Mouse (Mus musculus): ENCODE results near the gene Kcnh7. TPM values are rescaled to one million over a fixed set of nuclear protein-coding genes. Genes with fewer than 3 reads are reported as not detected.

The Kcnh7 gene
- total RNA-seq, 1 experiment from 2014 or later: not detected

DNA sequence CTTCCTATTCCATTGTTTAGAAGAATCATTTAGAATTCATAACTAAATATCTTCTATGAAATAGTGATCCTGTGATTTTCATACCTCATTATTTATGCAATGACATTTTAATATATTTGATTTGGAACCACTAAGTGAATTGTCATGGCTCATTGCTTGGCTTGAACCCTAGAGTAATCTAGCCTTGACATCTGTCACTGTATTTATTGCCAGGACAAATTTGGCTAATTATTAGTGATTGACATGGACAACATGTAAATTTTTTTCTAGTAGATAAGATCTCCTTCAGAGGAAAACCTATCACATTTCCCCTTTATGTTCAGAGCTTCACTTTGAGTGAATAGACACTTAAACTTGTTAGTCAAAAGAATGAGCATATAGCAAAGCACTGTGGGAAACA lies 195.5 kb downstream of the Kcnh7 start:
- no peak for ATAC-seq (replicated peaks; ENCODE audit: low read depth, poor library complexity, severe bottlenecking)

DNA sequence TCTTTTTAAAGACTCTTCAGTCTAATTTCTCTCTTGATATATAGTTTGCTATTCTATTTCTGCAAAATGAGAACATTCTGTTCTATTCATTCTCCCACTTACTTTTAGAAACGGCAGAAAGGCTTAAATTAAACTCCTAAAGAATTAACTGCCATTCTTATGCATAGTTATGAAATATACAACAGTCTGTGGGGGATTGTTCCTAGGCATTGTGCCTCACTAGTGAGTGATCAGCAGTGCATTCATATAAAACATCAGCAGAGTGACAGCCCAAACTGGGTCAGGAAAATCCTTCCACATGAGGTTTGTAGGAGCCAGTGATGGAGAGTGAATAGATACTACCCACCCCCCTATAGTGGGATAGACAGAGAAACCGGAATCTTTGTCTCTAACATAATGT lies 200.2 kb downstream of the Kcnh7 start:
- no peak for ATAC-seq (replicated peaks; ENCODE audit: low read depth, poor library complexity, severe bottlenecking)

DNA sequence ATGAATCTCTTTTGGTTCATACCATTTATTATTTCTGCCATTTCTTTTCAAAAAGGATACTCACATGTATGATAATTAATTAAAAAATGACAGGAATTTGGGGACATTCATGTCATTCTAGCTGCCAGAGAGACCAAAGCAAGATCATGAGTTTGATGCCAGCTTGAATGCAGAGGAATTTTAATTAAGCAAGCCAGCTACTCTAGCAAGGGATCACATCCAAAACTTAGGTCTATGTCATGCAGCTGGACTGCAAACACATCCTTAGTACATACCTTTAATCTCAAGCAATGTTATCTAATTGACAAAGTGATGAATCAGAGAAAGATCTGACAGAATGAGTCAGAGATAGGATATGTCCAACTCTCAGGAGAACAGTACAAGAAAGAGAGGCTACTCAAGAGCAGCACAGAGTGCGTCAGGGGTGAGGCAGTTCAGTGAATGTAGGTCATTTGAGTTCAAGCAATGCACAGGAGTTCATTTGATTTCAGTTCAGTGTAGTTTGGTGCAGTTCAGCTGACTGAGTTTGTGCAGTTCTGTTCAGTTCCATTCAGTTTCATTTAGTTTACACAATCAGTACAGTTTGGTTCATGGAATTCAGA lies 248.7 kb downstream of the Kcnh7 start:
- no peak for ATAC-seq (replicated peaks; ENCODE audit: low read depth, poor library complexity, severe bottlenecking)

DNA sequence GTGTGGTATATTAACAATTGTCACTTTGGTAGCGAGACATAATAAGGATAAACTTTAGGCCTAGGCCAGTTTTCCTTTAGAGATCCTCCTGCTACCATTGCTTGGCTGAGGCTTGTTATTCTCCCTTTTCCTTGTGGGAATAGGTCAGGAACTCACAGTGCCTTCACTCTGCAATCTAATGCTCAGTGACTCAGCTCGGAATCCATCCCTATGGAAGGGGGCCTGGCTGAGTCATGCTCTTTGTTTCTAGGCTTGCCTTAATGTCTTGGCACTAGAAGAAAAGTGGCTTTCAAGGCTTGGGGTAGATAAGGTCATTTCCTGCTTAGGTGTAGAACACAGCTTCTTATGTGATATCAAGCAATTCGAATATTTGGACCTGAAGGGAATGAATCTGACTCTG lies 255.6 kb downstream of the Kcnh7 start:
- ATAC-seq (replicated peaks; ENCODE audit: low read depth, poor library complexity, severe bottlenecking): no peak

DNA sequence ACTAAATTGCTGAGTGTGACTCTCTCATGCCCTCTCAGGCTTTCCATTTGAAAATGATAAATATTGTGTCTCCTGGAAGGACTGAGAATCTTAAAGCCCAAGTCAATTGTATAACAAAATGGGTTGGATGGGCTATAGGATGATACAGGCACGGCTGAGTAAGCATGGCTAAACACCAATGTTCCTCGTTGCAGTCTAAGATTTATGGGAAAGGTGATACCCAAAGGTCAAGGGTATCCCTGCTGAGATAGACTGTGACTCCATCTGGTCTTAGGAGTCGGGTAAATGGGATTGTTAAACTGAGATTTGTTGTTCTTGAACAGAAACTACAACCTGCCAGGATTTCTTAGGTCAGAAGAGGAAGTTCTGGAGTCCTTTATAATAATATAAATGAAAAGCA lies 256.0 kb downstream of the Kcnh7 start:
- no peak for ATAC-seq (replicated peaks; ENCODE audit: low read depth, poor library complexity, severe bottlenecking)

DNA sequence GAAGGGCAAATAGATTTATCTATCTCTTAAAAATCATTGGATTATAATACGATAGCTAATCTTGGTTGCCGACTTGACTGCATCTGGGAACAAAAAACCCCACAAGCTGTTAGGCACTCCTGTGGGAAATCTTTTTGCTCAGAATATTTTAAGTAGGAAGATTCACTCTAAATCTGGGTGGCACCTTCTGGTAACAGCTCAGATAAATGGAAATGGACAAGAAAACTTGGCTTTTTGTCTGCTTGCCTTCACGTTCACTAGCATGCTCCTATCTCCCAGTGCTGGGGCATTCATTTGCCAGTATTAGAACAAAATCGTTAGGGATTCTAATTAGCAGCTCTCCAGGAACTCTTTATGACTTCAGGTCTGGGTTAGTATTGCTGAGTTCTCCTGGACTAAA lies 260.3 kb downstream of the Kcnh7 start:
- no peak for ATAC-seq (replicated peaks; ENCODE audit: low read depth, poor library complexity, severe bottlenecking)

DNA sequence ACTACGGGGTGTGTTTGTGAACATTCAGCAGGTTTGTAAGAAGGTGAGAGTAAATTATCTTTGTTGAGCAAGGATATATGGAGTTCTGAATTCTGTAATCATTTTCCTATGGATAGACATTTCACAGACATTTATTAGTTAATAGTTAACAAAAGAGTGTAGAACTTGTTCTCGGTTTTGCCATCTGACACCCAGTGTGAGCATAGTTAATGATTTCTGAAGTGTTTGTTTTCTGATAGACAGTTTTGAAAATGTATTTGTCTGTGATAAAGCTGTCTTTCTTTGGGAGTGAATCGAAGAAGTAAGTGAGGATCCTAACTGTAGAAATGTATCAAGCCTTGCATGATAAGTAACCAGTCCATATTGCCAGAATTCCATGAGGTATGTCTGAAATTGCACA lies 276.4 kb downstream of the Kcnh7 start:
- ATAC-seq (replicated peaks; ENCODE audit: low read depth, poor library complexity, severe bottlenecking): no peak

DNA sequence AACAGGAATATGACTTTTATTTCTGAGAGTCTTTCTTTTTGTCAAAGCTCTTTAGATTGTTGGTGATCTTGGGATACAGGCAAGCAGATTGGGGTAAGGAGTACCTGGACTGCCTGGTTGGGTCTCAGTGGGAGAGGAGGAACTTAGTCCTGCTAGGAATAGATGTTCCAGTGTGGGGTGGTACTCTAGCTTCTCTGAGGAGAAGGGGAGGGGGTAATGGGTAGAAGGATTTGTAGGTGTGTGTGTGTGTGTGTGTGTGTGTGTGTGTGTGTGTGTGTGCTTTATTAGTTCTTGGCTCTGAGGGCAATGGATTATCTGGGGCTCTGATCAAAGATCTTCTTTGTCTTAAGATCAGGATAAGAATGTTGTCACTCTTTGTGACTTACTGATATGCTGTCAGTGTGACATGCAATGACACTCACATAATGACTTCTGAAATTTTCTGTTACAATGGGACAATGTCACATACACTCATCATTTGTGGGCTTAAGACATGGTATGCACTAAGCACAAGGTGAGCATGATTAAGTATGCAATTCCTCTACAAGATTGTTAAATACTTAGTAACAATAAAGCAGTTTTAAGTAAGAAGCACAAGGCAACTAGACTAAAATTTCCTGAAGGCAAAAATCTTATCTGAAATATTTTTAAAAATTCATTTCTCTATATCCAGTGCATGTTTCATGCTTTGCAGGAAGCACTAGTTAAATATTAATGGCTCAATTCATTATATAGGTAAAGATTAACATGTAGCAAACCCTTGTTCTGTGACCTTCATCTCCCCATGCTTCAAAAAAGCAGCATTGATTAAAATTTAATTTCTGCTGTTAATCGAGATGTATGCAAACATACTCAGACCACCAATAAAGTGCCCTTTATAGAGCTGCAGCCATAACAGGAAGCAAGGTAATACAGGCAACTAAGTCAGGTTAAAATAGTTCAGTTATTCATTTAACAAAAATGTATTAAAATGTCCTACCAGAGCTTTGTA lies 281.4 kb downstream of the Kcnh7 start:
- no peak for ATAC-seq (replicated peaks; ENCODE audit: low read depth, poor library complexity, severe bottlenecking)

DNA sequence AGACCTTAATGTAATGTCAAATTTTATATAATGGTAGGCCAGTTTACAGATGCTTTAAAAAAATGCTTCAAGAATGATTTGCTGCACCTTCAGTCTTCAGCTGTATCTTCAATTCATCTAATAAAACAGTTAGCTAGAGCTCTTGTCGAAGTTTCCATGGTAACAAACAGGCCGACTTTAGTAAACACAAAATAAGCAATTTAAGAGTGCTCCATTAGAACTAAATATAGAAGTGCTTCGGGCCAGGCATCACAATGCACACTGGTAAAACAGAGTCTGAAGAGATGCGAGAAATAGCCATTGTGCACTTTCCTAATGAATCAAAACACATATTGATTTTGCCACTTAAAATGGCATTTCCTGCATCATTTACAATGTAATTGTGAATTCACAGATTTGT lies 305.3 kb downstream of the Kcnh7 start:
- ATAC-seq (replicated peaks; ENCODE audit: low read depth, poor library complexity, severe bottlenecking): no peak

DNA sequence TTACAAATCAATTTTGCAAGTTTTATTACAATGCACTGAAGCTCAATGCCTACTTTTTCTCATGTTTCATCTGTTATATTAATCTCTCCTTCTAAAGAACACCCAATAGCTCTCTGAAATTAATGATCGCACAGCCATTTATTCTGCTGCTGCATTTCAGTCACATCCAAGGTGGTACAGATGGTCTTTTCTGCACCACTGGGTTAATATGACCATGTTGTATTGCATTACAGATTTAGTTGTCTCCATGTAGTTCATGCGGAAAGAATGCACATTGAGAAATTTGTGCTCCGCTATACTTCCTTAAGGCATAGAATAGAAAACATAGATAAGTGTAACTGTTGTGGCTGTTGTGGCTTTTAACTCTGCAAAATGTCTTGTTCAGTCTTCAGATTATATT lies 328.7 kb downstream of the Kcnh7 start:
- no peak for ATAC-seq (replicated peaks; ENCODE audit: low read depth, poor library complexity, severe bottlenecking)

DNA sequence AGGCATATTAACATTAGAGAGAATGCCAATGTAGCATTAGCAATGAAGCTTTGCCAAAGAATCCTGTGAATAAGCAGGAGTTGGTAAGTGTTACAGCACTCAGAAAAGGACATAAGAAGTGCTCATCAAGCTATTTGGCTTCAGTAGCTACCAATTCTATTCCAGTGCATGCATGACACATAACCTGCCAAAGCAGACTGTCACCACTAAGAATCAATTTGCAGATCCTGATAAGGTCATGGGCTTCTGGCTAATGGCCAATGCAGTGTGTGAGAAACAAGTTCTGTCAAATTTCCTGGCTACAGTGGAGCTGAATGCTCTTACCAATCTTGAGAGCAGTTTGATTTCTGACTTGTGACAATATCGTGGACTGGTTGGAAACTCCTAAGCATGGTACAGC lies 341.5 kb downstream of the Kcnh7 start:
- no peak for ATAC-seq (replicated peaks; ENCODE audit: low read depth, poor library complexity, severe bottlenecking)

DNA sequence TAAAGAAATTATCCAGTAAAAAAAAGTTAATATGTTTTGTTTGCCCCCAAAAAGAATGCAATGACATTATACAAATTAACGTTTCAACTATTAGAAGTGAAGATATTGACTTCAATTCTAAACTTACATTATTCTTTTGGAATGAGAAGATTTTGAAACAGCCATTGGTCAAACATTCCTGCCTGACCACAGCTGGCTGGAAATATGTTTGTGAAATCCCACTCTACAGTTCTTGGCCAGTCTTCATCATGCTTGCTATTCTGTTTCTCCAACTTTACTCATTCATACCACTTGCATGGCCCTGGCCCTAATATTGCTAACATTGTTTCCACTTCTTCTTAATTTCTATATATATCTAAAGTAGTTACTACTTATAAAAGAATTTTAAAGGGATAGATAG lies 349.8 kb downstream of the Kcnh7 start:
- ATAC-seq (replicated peaks; ENCODE audit: low read depth, poor library complexity, severe bottlenecking): no peak

DNA sequence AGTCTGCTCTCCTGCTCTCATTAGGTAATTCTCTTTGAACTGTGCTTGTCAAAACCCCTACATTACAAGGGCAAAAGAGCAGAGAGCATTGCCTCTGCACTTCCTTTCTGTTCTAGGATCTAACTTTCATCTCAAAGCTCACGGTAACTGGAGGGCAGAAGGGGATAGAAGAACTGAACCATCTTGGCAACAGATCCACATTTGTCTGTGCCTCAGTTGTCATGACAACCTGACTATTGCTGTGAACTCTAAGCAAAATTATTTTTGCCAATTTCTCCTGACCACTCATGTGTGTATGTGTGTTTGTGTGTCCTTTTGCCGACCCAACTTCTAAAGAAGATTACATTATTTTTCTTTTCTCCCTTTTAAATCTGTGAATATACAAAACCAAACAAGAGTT lies 364.9 kb downstream of the Kcnh7 start:
- no peak for ATAC-seq (replicated peaks; ENCODE audit: low read depth, poor library complexity, severe bottlenecking)

DNA sequence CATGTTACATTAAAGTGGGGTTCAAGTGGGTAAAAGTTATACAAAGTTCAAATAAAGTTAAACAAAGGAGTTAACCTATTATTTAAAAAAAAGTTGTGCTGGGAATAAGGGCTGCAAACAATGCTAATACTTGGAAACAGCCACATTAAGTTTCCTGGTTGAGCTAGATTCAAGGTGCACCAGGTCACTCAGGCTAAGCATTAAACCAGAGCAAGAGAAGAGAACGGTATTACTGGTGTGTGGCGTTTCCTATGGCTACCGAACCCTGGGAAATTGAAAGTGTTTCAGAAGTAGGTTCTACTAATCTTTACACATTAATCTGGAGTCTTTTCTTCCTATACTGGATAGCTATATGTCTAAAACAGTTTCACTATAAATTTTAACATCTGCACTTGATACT lies 368.1 kb downstream of the Kcnh7 start:
- no peak for ATAC-seq (replicated peaks; ENCODE audit: low read depth, poor library complexity, severe bottlenecking)

DNA sequence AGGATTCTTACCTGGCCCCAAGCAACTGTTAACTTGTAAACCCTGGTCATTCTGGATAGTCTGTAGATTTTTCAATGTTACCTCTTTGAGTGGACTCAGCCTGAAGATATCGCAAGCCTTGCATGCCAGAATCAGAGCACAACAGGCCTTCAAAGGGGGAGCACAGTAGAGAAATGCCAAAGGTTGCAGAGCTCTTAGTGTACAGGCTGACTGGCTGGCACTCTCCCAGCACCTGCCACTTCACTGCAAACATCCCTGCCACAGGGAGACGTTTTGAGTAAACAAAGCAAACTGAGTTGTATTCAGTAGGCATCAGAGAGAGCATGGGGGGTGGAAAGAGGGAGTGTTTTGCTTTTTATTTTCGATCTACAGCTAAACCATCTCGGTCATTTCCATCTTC lies 375.3 kb downstream of the Kcnh7 start:
- ATAC-seq (replicated peaks; ENCODE audit: low read depth, poor library complexity, severe bottlenecking): no peak

DNA sequence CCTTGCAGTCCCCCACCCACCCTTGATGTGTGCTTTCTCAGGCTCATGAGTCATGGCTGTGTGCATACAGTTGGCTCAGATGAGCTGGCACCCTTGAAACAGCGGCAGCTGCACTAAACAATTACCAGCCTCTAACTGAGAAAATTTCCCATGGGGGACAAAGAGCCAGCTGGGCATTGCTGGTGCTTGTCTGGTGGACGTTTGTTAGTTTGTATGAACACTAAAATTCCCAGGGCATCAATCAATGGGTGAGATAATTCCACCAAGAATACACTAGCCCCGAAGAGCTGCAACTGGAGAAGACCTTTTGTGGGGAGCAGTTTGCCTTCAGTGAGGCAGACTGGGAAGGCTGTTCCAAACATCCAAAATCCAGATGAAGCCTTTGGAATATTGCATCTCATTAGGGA lies 376.6 kb downstream of the Kcnh7 start:
- no peak for ATAC-seq (replicated peaks; ENCODE audit: low read depth, poor library complexity, severe bottlenecking)

DNA sequence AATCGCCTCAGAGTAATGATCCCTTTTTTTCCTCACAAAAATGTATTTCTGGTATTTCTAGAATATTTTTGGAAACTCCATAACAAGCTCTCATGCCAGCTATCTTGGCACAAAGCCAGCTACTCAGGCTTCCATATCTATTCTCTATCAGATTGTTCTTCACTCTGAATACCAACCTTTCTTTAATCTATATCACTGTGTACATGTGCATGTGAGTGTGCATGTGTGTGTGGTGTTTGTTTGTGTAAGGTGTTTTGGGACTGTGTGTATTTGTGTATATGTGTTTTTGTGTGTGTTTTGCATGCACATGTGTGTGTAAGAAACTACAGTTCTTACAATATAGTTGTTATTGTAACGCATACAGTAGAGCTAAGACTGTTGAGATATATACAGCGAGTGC lies 377.2 kb downstream of the Kcnh7 start:
- ATAC-seq (replicated peaks; ENCODE audit: low read depth, poor library complexity, severe bottlenecking): no peak

DNA sequence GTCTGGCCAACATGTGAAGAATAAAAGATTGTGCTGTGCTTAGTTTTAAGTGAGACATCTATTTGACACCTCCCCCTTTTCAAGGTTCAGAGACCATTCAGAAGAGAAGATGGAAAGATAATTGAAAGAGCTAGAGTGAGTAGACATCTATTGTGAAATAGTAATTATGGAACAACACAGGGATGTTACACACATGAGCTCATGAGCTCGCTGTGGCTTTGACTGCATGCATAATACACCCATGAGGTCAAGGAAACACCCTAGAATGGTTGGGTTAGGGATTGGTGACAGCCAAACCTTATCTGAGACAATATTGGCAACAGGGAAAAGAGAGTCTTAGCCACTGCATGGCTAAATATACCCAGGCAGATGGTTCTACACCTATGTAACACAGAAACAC lies 380.1 kb downstream of the Kcnh7 start:
- no peak for ATAC-seq (replicated peaks; ENCODE audit: low read depth, poor library complexity, severe bottlenecking)

DNA sequence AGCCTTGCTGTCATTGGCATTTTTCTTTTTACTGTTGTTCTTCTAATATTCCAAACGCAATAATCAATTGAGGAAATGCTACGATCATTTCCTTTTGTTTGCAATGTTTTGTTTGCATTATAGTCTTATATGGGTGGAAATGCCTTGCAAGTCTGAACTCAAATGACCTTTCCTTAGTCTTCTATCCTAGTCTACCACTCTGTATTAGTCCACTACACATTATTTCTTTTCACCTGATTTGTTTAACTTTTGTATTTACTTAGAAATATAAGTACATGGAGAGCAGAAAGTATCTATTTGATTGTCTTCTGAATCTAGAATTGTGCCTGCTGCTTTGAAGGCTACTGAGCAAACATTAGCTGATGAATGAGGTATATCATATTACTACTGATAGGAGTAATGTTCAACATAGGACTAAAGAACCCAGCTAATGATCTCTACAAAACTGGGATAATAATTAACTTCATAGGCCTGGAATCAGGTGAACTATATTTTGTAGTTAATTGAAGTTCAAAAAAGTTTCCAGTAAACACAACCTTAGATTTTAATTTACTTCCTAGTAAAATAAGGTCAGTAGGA lies 399.5 kb downstream of the Kcnh7 start:
- ATAC-seq (replicated peaks; ENCODE audit: low read depth, poor library complexity, severe bottlenecking): no peak

DNA sequence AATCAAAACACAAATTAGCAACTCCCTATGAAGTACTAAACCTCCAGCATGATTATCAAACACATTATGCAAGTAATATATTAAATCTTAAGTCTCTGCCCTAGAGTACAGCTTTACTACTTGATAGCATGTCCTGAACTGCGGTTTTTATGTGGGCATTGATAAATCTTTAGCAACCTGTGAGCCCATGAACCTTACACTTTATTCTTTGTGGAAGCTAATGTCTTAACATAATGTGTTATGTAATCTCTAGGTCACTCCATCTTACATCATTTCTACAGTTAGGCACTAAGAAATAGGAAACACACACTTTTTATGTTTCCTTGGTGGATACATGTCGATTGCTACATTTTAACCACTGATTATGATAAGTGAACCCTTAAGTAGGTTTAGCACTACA lies 437.8 kb downstream of the Kcnh7 start:
- ATAC-seq (replicated peaks; ENCODE audit: low read depth, poor library complexity, severe bottlenecking): peak; percentile 93

DNA sequence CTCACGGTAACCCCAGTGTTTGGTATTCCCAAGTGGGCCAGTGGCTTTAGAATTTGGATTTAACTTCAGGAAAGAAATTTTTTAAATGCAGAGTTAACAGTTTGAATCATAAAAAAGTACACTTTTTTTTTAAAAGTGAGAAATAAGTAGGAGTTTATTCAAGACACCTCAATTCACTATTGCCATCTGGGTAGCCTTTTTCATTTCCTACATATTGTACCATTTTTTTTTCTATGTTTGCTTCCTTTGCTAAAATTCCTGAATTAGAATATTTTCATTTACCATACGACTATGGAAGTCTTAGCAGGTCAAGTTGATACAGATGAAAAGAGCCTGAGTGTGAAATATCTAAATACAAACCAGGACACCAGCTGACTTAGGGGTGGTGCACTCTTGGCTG lies 441.0 kb downstream of the Kcnh7 start:
- ATAC-seq (replicated peaks; ENCODE audit: low read depth, poor library complexity, severe bottlenecking): no peak

Data from common myeloid progenitor, adult 5-6 weeks (primary cell).